Mouse (Mus musculus): Measurements from ENCODE around the gene Ogg1. TPM values are rescaled to one million over a fixed set of nuclear protein-coding genes. Genes with fewer than 3 reads are reported as not detected.

The Ogg1 gene
- polyA plus RNA-seq (2015; fragmentation: Nextera tagmentation; extraction: Ambion mirVana), result 9.5 and 9.9 TPM in 2 replicates

GRCm38 (mm10) chr6:113326533-113327315, at the start of gene Ogg1:
Ogg1 (plus strand) TSS chr6:113326972.
- under 1% methylated on average over 52 of the region's 52 CpGs for WGBS
- peak; percentile 99 for ATAC-seq

GRCm38 (mm10) chr6:113281676-113282075, 45.1 kb upstream of the Ogg1 start:
- Histone ChIP-seq H3K4me3 (replicated peaks) (no peak overlapping the region), H3K9me3 (no peaks in the 10 kb centered on the region), H3K4me1 (replicated peaks) (peaks cover 14% of the 10 kb centered on the region), H3K27ac (no peak overlapping the region), H3K27me3 (peaks cover 47% of the 10 kb centered on the region), H3K4me2 (replicated peaks) (peak overlapping the region; percentile 64), H3K36me3 (peaks cover 34% of the 10 kb centered on the region), H3K9ac (replicated peaks) (no peak overlapping the region)
- 68% methylated on average over 6 of the region's 6 CpGs for WGBS
- ATAC-seq, result peak; percentile 34; the same call in 1 of the 2 replicates

More at GRCm38 (mm10) chr6:113326533-113327315, at the start of gene Ogg1:
- Histone ChIP-seq H3K4me1 (replicated peaks) (peaks cover 16% of the 10 kb centered on the region), H3K9me3 (no peaks in the 10 kb centered on the region), H3K4me3 (replicated peaks) (peak within 1 kb of the TSS; percentile 56), H3K27me3 (no peaks in the 10 kb centered on the region), H3K4me2 (replicated peaks) (peak within 1 kb of the TSS; percentile 79), H3K36me3 (peaks cover 39% of the 10 kb centered on the region), H3K27ac (peak within 1 kb of the TSS; percentile 85), H3K9ac (replicated peaks) (peak within 1 kb of the TSS; percentile 79)

GRCm38 (mm10) chr6:113282101-113282802, 44.5 kb upstream of the Ogg1 start, which contains the start of gene Cpne9:
Cpne9 (plus strand) TSS chr6:113282307.
- Histone ChIP-seq H3K9me3 (no peaks in the 10 kb centered on the region), H3K4me3 (replicated peaks) (peak within 1 kb of the TSS; percentile 37), H3K27me3 (peaks cover 47% of the 10 kb centered on the region), H3K27ac (no peak within 1 kb of the TSS), H3K9ac (replicated peaks) (peak within 1 kb of the TSS; percentile 60), H3K36me3 (peaks cover 28% of the 10 kb centered on the region), H3K4me2 (replicated peaks) (peak within 1 kb of the TSS; percentile 64), H3K4me1 (replicated peaks) (peaks cover 14% of the 10 kb centered on the region)
- WGBS, result 1% methylated on average over 37 of the region's 37 CpGs
- peak; percentile 78 for ATAC-seq

GRCm38 (mm10) chr6:113282969-113283368, 43.8 kb upstream of the Ogg1 start:
- ATAC-seq, result peak; percentile 62
- H3K27me3 ChIP-seq, result peaks cover 47% of the 10 kb centered on the region
- no peak overlapping the region; the same call in 1 of the 2 replicates for H3K9ac ChIP-seq (replicated peaks)

GRCm38 (mm10) chr6:113283500-113283899, 43.3 kb upstream of the Ogg1 start:
- peak overlapping the region; percentile 64 for H3K4me2 ChIP-seq (replicated peaks)
- H3K36me3 ChIP-seq, result peaks cover 17% of the 10 kb centered on the region
- peaks cover 47% of the 10 kb centered on the region for H3K27me3 ChIP-seq
- no peaks in the 10 kb centered on the region for H3K9me3 ChIP-seq
- no peak overlapping the region for H3K9ac ChIP-seq (replicated peaks)
- WGBS, result 2% methylated on average over 6 of the region's 6 CpGs
- H3K27ac ChIP-seq, result no peak overlapping the region
- no peak for ATAC-seq
- H3K4me1 ChIP-seq (replicated peaks), result peaks cover 14% of the 10 kb centered on the region
- peak overlapping the region; percentile 37; the same call in 1 of the 2 replicates for H3K4me3 ChIP-seq (replicated peaks)

More at GRCm38 (mm10) chr6:113282969-113283368, 43.8 kb upstream of the Ogg1 start:
- Histone ChIP-seq H3K4me3 (replicated peaks) (peak overlapping the region; percentile 37), H3K4me2 (replicated peaks) (peak overlapping the region; percentile 64), H3K27ac (no peak overlapping the region), H3K9me3 (no peaks in the 10 kb centered on the region), H3K4me1 (replicated peaks) (peaks cover 14% of the 10 kb centered on the region), H3K36me3 (peaks cover 22% of the 10 kb centered on the region)
- 1% methylated on average over 22 of the region's 22 CpGs for WGBS

- Histone ChIP-seq H3K9me3 (no peaks in the 10 kb centered on the region), H3K9ac (replicated peaks) (no peak overlapping the region), H3K36me3 (peaks cover 3% of the 10 kb centered on the region; the same call in 1 of the 2 replicates), H3K4me2 (replicated peaks) (no peak overlapping the region), H3K27me3 (peaks cover 47% of the 10 kb centered on the region), H3K4me1 (replicated peaks) (peaks cover 14% of the 10 kb centered on the region), H3K4me3 (replicated peaks) (no peak overlapping the region), H3K27ac (no peak overlapping the region)
- WGBS, result 75% methylated on average over 3 of the region's 3 CpGs
- no peak for ATAC-seq
Observed at GRCm38 (mm10) chr6:113284931-113285330, 41.8 kb upstream of the Ogg1 start.

- Histone ChIP-seq H3K36me3 (no peaks in the 10 kb centered on the region), H3K27me3 (peaks cover 39% of the 10 kb centered on the region), H3K4me2 (replicated peaks) (no peak overlapping the region), H3K27ac (no peak overlapping the region), H3K4me3 (replicated peaks) (no peak overlapping the region), H3K9ac (replicated peaks) (no peak overlapping the region), H3K4me1 (replicated peaks) (peaks cover 14% of the 10 kb centered on the region), H3K9me3 (no peaks in the 10 kb centered on the region)
- 68% methylated on average over 1 of the region's 1 CpGs for WGBS
- ATAC-seq, result no peak
Observed at GRCm38 (mm10) chr6:113286316-113286715, 40.5 kb upstream of the Ogg1 start.

- H3K9ac ChIP-seq (replicated peaks), result no peak overlapping the region
- H3K4me1 ChIP-seq (replicated peaks), result peaks cover 9% of the 10 kb centered on the region
- no peaks in the 10 kb centered on the region for H3K9me3 ChIP-seq
- peaks cover 30% of the 10 kb centered on the region for H3K27me3 ChIP-seq
- H3K27ac ChIP-seq, result no peak overlapping the region
- 60% methylated on average over 4 of the region's 4 CpGs for WGBS
- ATAC-seq, result no peak
- no peak overlapping the region for H3K4me3 ChIP-seq (replicated peaks)
- H3K4me2 ChIP-seq (replicated peaks), result no peak overlapping the region
- H3K36me3 ChIP-seq, result no peaks in the 10 kb centered on the region
Observed at GRCm38 (mm10) chr6:113287236-113287635, 39.5 kb upstream of the Ogg1 start.

GRCm38 (mm10) chr6:113289346-113289745, 37.4 kb upstream of the Ogg1 start:
- H3K4me1 ChIP-seq (replicated peaks), result no peaks in the 10 kb centered on the region
- peaks cover 8% of the 10 kb centered on the region; the same call in 1 of the 2 replicates for H3K27me3 ChIP-seq
- no peaks in the 10 kb centered on the region for H3K36me3 ChIP-seq
- no peak overlapping the region for H3K9ac ChIP-seq (replicated peaks)
- H3K4me2 ChIP-seq (replicated peaks), result no peak overlapping the region
- ATAC-seq, result no peak
- no peak overlapping the region for H3K27ac ChIP-seq
- no peak overlapping the region for H3K4me3 ChIP-seq (replicated peaks)
- H3K9me3 ChIP-seq, result no peaks in the 10 kb centered on the region
- WGBS, result 95% methylated on average over 15 of the region's 15 CpGs

- 73% methylated on average over 6 of the region's 6 CpGs for WGBS
- Histone ChIP-seq H3K4me1 (replicated peaks) (no peaks in the 10 kb centered on the region), H3K9me3 (no peaks in the 10 kb centered on the region), H3K4me3 (replicated peaks) (no peak overlapping the region), H3K4me2 (replicated peaks) (no peak overlapping the region), H3K27me3 (no peaks in the 10 kb centered on the region), H3K9ac (replicated peaks) (no peak overlapping the region), H3K36me3 (no peaks in the 10 kb centered on the region), H3K27ac (no peak overlapping the region)
- ATAC-seq, result peak; percentile 53; the same call in 1 of the 2 replicates
Observed at GRCm38 (mm10) chr6:113290346-113290745, 36.4 kb upstream of the Ogg1 start.

GRCm38 (mm10) chr6:113292938-113293337, 33.8 kb upstream of the Ogg1 start:
- Histone ChIP-seq H3K4me3 (replicated peaks) (no peak overlapping the region), H3K9ac (replicated peaks) (no peak overlapping the region), H3K4me2 (replicated peaks) (no peak overlapping the region), H3K27me3 (no peaks in the 10 kb centered on the region), H3K4me1 (replicated peaks) (no peaks in the 10 kb centered on the region), H3K36me3 (no peaks in the 10 kb centered on the region), H3K9me3 (no peaks in the 10 kb centered on the region), H3K27ac (no peak overlapping the region)
- WGBS, result 75% methylated on average over 5 of the region's 5 CpGs
- ATAC-seq, result no peak

- no peak overlapping the region for H3K4me2 ChIP-seq (replicated peaks)
- H3K27ac ChIP-seq, result no peak overlapping the region
- H3K9me3 ChIP-seq, result no peaks in the 10 kb centered on the region
- no peak overlapping the region for H3K4me3 ChIP-seq (replicated peaks)
- WGBS, result 80% methylated on average over 2 of the region's 2 CpGs
- no peaks in the 10 kb centered on the region for H3K36me3 ChIP-seq
- no peaks in the 10 kb centered on the region for H3K4me1 ChIP-seq (replicated peaks)
- H3K27me3 ChIP-seq, result no peaks in the 10 kb centered on the region
- no peak for ATAC-seq
- no peak overlapping the region for H3K9ac ChIP-seq (replicated peaks)
Observed at GRCm38 (mm10) chr6:113296046-113296445, 30.7 kb upstream of the Ogg1 start.

Measured in midbrain, embryonic 13.5 days (tissue).